Mouse (Mus musculus) WW6 (cell line): Measurements from ENCODE around the gene Cmah.
"Not testable (repeated sequence)": the region's sequence is repeated elsewhere in the genome, so short reads cannot be mapped to it uniquely, and the experiment has no call there.

Experiments used
- DNase-seq: peaks from one replicate; pipeline ENCODE4 v3.0.0-alpha.2; 2013; ENCODE audit warnings: low read depth, low spot score

Gene Cmah

GRCm38 (mm10) chr13:24340462-24340861 is 13.3 kb downstream of the Cmah start:
- no peak for DNase-seq

DNA sequence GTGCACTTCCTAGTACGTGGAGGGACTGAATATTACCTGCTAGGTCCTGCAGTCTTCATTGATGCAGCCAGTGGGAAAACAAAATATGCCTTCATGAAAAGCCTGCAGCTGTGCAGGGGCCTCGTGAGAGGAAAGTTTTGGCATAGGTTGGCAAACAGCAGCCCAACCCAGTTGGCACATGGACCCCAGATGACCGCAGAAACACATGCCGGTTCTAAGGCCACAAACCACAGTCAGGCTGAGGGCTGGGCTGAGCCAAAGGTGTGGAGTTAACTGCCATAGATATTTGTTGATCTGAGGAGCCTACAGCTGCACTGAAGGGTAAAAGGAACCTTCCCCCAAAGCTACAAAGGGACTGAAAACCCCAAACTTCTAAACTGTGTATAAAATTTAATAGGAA is 14.9 kb downstream of the Cmah start:
- no peak for DNase-seq

GRCm38 (mm10) chr13:24353004-24353403 is 25.8 kb downstream of the Cmah start:
- no peak for DNase-seq

DNA sequence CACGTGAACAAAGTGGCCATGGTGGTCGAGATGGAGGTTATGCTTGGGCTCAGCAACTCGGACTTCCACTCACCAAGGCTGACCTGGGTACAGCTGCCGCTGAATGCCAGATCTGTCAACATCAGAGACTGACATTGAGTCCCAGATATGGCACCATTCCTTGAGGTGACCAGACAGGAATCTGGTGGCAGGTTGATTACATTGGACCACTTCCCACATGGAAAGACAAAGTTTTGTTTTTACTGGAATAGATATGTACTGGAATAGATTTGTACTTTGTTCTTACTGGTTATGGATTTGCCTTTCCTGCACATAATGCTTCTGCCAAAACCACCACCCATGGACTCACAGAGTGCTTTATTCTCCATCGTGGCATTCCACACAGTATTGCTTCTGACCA is 27.5 kb downstream of the Cmah start:
- DNase-seq = no peak

- no peak for DNase-seq
Observed at GRCm38 (mm10) chr13:24359181-24359580, 32.0 kb downstream of the Cmah start.

- DNase-seq = no peak
Observed at GRCm38 (mm10) chr13:24365191-24365590, 38.0 kb downstream of the Cmah start.

GRCm38 (mm10) chr13:24372893-24373599 is 45.8 kb downstream of the Cmah start:
- no peak for DNase-seq

- not testable (repeated sequence) for DNase-seq
Observed at GRCm38 (mm10) chr13:24374606-24375005, 47.4 kb downstream of the Cmah start.

DNA sequence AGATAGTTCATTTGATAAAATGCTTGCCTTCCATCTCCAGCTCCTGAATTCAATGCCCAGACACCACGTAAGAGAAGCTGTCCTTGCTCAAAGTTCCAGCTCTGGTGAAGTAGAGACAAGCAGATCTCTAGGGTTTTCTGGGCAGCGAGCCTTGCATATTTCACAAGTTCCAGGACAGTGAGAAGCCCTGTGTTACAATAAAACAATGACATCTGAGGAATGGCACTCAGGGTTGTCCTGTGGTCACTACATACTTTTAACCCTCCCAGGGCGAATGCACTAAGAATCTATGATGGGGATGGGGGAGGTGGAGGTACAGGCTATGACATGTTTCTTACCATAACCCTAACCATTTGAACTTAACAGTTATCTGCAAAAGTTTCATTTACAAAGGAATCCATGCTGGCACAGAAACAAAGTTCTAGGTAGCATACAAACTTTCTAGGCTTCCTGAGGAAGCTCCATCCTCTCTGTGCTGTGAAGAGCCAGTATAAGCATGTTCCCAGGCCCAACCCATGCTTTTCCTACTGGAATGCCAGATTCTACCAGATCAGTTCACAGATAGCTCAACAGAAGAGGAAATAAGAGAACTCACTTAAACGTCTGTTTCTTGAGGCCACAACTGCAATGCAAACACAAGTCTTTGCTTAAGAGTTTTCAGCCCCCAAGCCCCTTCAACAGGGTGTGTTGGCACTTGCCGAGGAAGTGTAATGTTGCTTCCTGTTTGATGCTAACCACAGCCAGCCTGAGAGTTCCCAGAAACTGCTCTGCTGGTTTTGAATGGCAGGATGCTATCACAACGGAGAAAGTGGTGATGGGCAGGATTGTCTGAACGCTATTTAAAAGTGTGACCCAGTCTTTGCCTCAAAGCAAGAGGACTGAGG is 48.4 kb downstream of the Cmah start:
- DNase-seq = no peak

DNA sequence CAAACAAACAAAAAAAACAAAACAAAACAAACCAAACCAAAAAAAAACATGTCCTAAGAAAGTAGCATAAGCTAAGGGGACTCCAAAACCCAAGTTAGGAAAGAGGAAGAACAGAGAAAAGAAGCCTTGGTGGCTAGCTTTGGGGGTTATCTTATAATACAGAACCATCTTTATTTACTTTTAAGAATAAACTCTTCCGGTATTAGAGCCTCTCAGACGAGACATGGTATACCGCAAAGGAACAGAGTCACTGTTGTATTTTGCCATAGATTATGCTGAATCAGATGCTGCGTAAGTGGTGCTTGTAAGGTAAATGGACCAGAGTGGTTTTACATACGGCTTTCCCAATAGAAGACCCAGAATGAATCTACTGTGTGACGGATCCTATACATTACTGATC is 53.5 kb downstream of the Cmah start:
- DNase-seq = no peak

DNA sequence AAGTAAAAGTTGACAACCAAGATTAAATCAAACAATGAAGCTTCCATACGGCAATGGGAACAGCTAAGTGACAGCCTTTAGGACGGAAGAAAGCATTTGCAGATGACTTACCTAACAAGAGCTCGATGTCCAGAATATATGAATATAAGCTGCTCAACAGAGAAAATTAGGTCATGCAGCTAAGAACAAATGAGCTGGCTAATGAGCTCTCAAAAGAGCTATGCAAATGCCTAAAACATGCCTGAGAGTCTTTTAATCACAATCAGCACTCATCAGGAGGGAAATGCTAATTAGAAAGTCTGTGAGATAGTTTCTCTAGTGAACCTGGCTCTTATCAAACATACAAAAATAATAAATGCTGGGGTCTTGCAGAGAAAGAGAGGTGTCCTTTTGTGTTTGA is 56.7 kb downstream of the Cmah start:
- DNase-seq = no peak

DNA sequence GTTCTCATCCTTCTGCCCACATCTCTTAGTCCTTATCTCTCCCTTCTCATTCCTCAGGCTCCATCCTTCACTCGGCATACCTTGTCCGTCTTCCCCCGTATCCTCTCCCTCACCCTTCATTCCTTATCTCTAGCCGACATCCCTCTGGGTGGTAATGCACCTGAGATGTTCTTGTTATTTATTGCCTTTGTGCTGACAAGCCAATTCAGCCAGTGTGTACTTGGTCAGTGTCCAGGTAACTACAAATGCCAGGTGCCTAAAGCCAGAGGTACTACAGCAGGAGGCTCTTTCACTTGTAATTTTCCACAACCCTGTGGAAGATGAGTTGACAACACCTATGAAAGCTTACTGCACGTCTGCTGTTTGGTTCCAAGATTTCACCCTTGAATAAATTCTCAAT is 64.7 kb downstream of the Cmah start:
- no peak for DNase-seq

GRCm38 (mm10) chr13:24392655-24393054 is 65.5 kb downstream of the Cmah start:
- DNase-seq = no peak

GRCm38 (mm10) chr13:24393055-24393454 is 65.9 kb downstream of the Cmah start:
- no peak for DNase-seq

- DNase-seq = no peak
Observed at GRCm38 (mm10) chr13:24395815-24396214, 68.6 kb downstream of the Cmah start.

GRCm38 (mm10) chr13:24397181-24397580 is 70.0 kb downstream of the Cmah start:
- DNase-seq = no peak

DNA sequence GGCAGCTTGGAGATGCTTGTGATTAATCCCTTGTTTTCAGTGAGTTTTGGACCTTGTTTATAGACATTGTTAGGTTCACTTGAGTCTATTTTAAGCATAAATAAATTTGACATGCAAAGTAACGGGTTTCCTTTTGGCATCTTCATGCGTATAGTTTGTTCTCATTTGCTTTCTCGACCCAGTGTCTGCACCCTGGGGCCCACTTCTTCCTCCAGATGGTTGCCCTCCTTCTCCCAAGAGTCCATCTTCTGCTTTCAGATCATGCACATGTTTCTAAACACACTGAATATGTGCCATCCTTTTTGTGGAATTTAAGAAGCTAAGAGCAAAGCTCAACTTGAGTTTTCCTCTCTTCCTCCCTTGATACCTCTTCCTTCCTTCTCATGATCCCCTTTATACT is 71.3 kb downstream of the Cmah start:
- no peak for DNase-seq

DNA sequence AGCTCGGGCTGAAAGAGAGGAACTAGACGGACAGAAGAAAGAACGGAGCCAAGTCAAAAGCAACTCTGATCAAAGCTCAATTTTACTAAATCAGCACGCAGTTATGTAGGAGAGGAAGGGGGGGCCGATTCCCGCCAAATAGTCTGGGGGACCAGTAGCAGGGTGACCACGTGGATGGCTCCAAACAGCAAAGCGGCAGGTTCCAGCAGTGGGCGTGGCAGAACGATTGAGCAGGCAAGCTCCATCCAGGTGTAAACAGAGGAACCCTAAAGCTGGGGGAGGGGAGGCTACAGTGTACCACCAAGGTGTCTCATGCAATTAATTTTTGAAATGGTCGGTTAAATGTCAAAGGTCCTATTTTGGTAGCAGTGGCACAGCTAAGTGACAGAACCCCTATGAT is 74.6 kb downstream of the Cmah start:
- DNase-seq = not testable (repeated sequence)

DNA sequence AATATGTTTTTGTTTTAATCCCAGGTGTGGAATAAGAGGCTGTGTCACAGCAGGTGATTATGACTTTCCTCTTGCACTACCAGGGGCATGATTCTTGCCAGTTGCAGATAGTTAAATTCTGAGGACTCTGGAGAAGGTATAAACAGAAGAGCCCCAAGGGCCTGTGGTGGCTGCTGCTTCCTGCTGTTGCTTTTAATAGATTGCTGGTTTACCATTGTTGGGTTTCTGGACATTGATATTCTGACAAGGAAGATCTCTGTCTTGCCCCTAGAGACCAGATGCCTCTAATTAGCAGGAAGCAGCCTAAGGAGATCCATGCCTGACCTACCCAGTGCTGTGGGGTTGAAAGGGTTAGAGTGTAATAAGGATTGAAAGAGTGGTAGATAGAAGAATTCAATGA is 75.8 kb downstream of the Cmah start:
- DNase-seq = no peak

DNA sequence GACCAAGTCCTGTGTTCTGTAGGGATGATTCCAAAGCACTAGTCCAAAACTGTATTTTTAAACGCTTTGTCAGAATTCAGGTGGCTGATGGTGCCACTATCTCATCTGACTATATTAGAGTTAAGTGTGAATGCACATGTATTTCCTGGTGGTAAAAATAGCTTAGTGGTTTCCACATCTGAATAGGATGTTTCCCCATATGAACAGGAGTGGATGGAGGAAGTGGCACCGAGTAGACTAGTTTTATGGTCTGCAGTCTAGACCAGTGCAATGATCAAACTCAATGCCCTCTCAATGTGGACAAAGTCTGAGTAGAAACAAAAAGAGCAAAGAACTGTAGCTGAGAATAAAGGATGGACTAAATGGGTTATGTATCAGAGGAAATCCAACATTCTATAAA is 79.6 kb downstream of the Cmah start:
- no peak for DNase-seq

DNA sequence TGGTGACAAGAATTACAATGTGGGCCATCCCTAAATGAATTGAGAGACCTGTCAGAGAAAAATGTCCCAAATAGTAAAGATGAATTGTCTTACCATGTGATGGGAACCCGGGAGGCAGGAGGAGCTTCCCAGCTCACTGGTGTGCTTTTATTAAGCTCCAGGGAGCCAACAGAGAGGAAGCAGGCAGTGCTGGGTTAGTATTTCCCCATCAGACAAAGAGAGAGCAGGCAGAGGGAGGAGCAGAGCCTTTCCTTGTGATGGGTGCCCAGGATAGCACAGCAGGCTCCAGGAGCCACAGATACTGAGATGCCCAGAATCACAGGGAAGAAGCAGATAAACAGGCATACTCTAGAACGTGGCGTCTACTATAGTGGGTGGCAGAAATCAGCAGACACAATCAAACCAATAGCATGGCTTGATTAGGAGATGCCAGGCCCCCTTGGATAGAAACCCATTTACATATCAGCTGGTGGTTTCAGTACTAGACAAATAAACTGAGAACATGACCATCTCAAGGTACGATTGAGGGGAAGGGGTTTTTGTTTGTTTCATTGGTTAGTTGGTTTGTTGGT is 87.5 kb downstream of the Cmah start:
- DNase-seq = no peak

DNA sequence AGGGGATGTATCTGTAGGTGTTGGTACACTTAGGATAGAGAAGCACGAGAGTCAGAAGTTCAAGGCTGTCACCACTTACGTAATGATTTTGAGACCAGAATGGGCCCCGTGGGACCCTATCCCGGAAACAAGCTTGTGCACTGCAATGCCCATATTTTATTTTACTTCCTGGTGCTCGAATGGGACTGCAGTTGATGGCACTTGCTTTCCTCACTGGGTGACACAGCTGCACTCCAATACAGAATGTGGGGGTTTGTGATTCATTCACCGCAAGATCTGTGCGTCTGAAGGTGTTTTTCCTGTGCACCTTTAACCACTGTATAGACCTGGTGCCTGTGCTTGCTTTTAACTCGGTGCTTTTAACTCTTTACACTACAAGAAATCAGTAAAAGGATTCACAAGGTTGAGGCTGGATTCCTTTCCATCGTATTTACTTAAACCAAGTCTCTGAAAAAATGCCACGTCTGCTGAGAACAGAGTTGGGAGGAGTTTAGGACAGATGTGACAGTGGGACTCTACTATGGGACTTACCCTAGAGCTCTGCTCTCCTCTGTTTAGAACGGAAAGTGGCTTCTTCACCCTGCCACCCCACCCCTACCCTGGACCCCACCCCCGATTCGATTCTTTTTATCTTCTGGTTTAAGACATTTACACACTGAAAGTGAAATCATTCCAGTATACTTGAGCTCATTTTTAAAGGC is 88.5 kb downstream of the Cmah start:
- no peak for DNase-seq
